Mouse (Mus musculus): ENCODE measurements around the gene Ano5.

Ano5 gene

GRCm38 (mm10) chr7:51510671-51511651 is at the start of gene Ano5:
Gene Ano5 (plus strand): TSS chr7:51511029.
- DNase-seq (ENCODE audit: low read depth), result no peak

GRCm38 (mm10) chr7:51499396-51499795 is 11.4 kb upstream of the Ano5 start:
- DNase-seq (ENCODE audit: low read depth), result peak; percentile 70

GRCm38 (mm10) chr7:51503940-51504339 is 6.9 kb upstream of the Ano5 start:
- peak; percentile 50 for DNase-seq (ENCODE audit: low read depth)

DNA sequence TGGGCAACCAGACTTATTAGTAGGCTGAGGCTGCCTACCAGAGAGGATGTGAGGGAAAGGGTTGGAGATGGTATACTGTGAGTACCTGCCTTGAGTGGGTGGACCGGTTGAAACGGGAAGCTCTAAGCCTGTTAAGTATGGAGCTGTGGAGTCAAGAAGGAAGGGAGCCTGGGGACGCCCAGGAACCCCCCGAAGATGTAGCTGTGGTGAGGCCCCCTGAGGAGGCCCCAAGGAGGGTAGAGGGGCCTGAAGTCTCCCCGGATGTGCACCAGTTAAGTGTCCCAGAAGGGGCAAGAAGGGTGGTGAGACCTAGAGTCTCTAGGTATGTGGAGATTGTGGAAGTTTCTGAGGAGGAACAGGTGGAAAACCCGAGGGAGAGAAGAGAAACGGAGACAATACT is 682 bp upstream of the Ano5 start:
- DNase-seq (ENCODE audit: low read depth), result no peak

DNA sequence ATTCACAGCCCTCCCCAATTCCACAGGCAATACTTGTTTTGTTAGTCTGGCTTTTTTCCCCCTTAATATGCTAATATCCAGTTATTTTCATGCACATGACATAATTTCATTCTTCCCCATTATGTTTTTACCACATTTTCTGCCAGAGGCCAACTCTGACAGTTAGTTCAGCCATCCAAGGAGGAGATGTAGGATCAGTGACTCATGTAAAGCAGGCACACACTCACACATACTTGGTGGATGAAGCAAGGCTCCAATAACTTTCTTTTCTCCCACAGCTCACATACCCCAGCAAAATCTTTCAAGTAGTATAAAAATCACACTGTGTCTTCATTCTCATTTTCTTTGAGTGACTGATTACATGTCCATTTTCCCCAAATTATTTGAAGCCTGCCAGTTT is 28.5 kb downstream of the Ano5 start:
- peak; percentile 61 for DNase-seq (ENCODE audit: low read depth)

- DNase-seq (ENCODE audit: low read depth), result peak; percentile 55
These were observed 29.9 kb downstream of the Ano5 start for GRCm38 (mm10) chr7:51540736-51541135.

- peak; percentile 22 for DNase-seq (ENCODE audit: low read depth)
These were observed 89.2 kb downstream of the Ano5 start for GRCm38 (mm10) chr7:51600021-51600420.

DNA sequence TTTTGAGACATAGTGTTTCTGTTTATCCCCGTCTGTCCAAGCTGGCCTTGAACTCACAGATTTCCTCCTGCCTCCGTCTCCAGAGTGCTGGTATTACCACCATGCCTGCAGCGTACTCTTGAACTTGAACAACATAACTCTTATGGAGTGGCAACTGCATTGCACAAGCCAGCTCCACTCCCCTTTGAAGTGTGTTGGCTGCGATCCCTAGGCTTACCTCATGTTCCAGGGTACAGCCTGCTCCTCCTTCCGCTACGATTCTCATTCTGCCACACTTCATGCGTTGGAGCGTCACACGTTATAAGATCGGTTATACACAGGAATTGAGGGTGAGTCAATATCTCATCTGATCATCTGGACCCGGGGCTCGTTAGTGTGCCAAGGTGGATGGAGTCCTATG is 92.9 kb downstream of the Ano5 start:
- peak; percentile 57 for DNase-seq (ENCODE audit: low read depth)

DNA sequence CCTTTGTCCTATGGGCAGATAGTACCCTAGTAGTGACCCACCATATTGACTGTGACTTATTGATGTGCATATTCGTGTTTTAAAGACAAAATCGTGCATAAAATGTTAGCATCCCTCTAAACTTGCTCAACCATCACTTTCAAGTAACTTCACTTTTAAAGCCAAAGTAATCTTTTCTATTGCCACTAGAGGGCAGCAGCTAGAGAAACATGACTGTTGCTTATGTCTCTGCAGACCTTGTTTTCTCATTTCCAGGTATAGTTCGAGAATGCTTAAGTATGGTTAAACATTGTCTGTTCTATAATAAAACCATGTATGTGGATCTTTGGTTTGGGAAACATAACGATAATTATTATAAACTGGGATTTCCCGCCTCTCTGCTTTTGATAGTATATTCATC is 103.6 kb downstream of the Ano5 start:
- DNase-seq (ENCODE audit: low read depth), result peak; percentile 61

DNA sequence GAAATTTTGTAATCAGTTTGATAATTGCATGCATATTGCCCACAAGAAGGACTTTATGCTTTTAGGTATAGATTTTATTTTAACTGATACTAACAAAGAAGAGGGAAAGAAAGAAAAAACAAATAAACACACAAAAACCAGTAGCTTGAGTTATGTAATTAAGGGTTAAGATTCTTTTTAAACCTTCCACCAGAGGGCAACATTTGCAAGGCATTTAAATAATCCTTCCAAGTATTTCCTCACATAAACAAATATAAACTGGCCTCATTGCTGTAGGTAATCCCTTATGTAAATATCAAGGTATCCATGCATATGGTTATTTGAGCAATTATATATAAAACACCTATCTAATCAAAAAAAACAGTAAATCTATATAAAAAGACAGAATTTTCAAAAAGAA is 107.1 kb downstream of the Ano5 start:
- DNase-seq (ENCODE audit: low read depth), result peak; percentile 84

DNA sequence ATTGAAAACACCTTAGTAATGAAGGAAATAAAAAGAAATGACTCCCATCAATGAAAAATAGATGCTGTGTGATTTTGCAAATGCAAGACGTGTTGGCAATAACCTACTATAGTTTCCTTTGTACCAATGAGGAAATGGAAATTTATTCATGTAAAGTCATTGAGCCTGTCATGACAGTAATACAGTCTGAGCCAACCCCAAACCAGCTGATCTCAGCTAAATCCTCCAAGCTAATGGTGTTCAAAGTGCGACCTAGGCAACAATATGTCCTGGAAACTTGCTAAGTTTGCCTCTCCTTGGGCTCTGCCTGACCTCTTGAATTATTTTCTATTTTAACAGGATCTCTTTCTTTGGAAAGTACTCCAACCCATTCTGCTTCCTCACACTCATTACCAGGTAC is 107.6 kb downstream of the Ano5 start:
- peak; percentile 16 for DNase-seq (ENCODE audit: low read depth)

- no peak for DNase-seq (ENCODE audit: low read depth)
These were observed 109.1 kb downstream of the Ano5 start for GRCm38 (mm10) chr7:51619977-51620376.

DNA sequence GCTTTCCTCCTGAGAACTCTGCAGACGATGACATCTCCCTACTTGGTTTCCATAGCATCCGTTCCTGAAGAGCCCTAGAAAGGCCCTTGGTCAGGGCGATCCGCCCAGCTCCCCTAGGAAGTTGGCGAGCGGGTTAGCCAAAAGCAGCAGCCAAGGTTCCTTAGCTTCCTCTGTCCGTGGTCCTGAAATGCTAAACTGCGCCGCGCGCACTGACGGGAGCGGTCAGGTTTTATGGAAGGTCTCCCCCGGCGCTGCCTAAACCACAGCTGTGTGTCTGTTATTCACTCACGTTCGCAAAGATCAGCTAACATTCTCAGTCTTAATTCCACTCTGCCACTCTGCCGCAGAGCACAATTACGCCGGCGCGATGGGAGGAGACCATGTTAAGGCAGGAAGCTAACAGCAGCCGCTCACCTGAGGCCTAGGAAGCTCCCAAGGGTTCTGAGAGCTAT is 110.9 kb downstream of the Ano5 start, which contains the start of gene Slc17a6:
Slc17a6 (plus strand) TSS at position 313 of the 452 bp plus-strand sequence.
- peak; percentile 65 for DNase-seq (ENCODE audit: low read depth)

GRCm38 (mm10) chr7:51622196-51622595 is 111.4 kb downstream of the Ano5 start:
- no peak for DNase-seq (ENCODE audit: low read depth)

DNA sequence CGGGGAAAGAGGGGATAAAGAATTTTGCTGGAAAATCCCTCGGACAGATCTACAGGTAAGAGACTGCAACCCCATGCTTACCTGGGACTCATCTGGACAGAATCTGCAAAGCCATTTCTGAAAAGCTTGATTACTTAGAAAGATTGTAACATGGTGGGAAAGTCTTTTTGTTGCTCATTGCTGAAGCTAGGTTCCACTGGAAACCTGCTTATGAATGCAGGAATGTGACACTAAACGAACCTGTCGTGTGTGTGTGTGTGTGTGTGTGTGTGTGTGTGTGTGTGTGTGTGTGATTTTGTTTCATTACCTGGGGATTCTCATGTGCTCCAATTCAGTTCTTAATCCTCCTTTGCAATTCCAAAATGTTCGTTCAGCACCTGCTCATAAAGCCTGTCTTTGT is 111.8 kb downstream of the Ano5 start:
- DNase-seq (ENCODE audit: low read depth), result no peak

GRCm38 (mm10) chr7:51624336-51624897 is 113.6 kb downstream of the Ano5 start:
- DNase-seq (ENCODE audit: low read depth), result no peak

DNA sequence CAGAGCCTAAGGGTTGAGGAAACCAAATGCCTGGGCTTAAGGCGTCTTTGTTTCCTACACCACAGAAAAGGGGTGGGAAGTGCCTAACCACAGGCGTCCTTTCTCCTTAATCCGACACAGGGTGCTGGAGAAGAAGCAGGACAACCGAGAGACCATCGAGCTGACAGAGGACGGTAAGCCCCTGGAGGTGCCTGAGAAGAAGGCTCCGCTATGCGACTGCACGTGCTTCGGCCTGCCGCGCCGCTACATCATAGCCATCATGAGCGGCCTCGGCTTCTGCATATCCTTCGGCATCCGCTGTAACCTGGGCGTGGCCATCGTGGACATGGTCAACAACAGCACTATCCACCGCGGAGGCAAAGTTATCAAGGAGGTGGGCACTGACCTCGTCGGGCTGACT is 114.3 kb downstream of the Ano5 start:
- DNase-seq (ENCODE audit: low read depth), result no peak

DNA sequence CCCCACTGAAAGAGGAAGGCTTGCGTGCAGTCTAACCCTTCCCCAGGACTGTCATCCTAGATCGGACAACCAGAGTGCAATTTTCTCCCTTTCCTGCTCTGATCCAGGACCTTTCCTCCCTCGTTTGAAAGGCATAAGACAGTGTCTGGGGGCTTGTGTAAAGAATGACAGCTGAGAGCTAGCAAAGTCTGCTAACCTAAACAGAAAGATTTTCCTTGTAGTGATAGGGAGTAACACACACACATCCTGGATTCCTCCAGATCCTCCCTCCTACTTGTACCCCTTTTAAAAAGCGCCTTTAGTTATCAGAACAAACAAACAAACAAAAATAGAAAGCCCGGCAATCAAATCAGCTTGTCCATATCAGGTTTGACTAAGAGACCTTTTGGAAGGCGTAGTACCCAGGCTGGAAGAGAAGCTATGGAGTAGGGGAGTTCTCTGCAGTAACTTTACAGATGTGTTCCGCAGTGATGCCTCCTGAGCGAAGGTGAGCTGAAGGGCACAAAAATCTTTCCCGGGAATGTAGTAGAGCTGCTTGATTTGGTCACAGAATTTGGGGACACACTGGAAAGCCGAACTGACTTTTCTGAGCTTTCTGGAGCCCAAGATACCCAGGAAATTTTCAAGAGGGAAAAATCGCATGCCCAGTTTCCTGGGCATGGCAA is 114.9 kb downstream of the Ano5 start:
- no peak for DNase-seq (ENCODE audit: low read depth)

DNA sequence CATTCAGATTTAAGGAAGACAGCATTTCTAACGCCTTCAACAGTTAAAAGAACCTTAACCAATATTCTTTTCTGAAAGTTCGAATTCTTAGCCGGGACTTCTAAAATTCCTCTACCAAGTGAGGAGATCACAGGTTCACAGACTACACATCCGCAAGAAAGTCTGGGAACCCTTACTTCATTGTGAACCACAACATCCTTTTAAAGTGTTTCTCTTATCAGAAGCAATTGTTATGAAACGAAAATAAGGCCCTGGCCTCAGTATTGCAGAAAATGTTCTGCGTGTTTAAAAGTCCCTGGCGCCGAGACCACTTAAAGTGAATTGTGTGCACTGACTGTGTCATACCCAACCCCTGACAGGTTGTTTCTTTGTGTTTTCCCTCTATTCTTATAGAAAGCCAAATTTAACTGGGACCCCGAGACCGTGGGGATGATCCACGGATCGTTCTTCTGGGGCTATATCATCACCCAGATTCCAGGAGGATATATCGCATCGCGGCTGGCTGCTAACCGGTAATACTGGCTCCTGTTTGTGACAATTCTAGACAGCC is 115.7 kb downstream of the Ano5 start:
- DNase-seq (ENCODE audit: low read depth), result no peak

DNA sequence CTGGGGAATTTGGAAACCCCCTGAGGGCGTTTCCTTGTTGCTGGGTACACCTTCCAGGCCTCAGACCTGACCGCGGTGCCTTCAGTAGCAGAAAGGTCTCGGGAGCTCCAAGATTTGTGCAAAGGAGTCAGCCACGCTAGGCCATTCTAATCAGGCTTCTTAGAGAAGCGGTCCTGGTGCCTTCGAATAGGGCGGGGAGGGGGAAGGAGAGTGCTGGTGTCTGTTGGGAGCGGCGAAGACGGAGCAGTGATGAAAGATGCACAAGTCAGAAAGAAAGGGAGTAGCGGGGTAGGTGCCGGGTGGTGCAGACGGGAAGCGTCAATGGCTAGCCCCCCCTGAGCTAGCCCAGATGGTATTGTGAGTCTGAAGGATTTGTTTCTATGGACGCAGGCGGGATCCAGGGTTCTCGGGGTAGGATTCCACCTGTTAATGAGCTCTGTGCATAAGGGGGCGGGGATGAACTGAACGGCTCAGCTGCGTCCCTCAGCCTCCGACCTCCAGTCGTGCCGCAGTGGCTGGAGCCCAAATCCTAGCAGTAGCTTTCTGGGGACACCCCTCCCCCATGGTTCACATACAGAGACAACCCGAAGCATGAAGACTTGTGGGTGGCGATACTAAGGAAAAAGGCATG is 116.3 kb downstream of the Ano5 start:
- DNase-seq (ENCODE audit: low read depth), result no peak

GRCm38 (mm10) chr7:51627666-51628065 is 116.8 kb downstream of the Ano5 start:
- no peak for DNase-seq (ENCODE audit: low read depth)

DNA sequence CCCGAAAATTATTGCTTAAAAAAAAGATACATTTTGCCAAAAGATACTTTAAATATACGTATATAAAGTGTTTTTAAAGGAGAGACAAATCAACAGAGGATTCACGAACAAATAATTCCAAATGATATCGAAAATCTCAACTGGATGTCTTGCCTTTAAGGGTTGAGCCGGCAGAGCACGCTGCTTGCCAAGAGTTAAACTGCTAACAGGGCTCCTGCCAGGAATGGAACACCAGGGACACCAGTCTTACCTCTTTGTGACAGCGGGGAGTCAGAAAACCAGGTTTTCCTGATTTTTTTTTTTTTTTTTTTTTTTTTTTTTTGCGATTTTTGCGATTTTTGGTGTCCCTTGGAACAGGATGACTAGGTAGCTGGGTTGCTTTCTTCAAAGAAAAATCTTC is 117.5 kb downstream of the Ano5 start:
- DNase-seq (ENCODE audit: low read depth), result no peak

Measured in NIH3T3 (cell line).